Mouse (Mus musculus) cerebellum, postnatal 10 days (tissue): ENCODE measurements at regions not wholly inside any gene's neighbourhood (a gene's known extent, or its start where the extent isn't known, plus 50 kb on each side); places are given as distances from the start of the nearest gene placed in this dataset.
A peak's percentile ranks its signal among the peaks of the same experiment; 100 is the strongest.

Experiments used
- DNase-seq, 2 experiments: peaks; one replicate each; pipeline ENCODE4 v3.0.0; 2021; ENCODE audit warnings: mixed read lengths in 2 of 2

DNA sequence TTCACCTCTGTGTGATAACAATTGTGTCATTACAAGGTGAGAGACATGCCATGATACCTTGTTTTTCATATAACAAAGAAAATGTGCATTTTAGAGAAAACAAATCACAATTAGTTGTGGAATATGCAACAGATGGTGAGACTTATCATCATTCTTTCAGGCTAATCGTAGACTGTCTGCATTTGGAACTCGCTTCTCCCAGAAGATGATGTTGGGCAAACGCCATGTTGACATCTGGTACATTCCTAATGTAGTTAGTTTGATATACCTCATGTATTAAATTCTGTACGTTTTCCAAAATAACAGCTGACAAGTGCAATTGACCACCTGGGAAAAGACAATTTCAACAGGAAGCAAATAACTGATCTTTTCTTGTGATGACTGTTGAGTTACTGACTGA, 482.0 kb upstream of the 4931408C20Rik start:
- DNase-seq: peak; percentile 61 to 81
